Comparison of ENCODE assay signal across 10 mouse cellular contexts in genomic region chr3:93114481-93114880, GRCm38 (mm10). TPM values are rescaled to one million over a fixed set of nuclear protein-coding genes. Genes with fewer than 3 reads are reported as not detected.
DNase-seq lines count a peak whose midpoint lies in the region; ATAC-seq lines count a peak whose summit lies in the region.
"Had no signal": no experiment of that assay in that cellular context is flagged by ENCODE, and none has a peak within 500 bp of the region (broad histone marks: within the 10 kb centered on the region; RNA-seq: fewer than 3 reads in every experiment).

No protein-coding gene starts in this region.

- no peaks in the 10 kb centered on the region for H3K9me3 ChIP-seq in heart, embryonic 11.5 days (replicated peaks; ENCODE audit: control insufficient read depth, low read length)
- H3K9me3 ChIP-seq in hindbrain, embryonic 14.5 days (ENCODE audit: control insufficient read depth, low read length), result no peaks in the 10 kb centered on the region
- H3K9me3 ChIP-seq: megakaryocyte, embryonic 14.5 days had no signal

- H3K4me3 ChIP-seq in heart, embryonic 11.5 days (ENCODE audit: low read depth, low read length), result no peak overlapping the region
- H3K4me3 ChIP-seq in hindbrain, embryonic 14.5 days (replicated peaks; ENCODE audit: low read length), result no peak overlapping the region
- H3K4me3 ChIP-seq: megakaryocyte, embryonic 14.5 days had no signal

- peak; percentile 5 to 27 for DNase-seq in heart, postnatal 10 days
- peak; percentile 29 for DNase-seq in urinary bladder, postnatal 14 days (ENCODE audit: low spot score)
- DNase-seq in urinary bladder, postnatal 10 days (ENCODE audit: low spot score), result no peak
- peak; percentile 71 for DNase-seq in hindbrain, embryonic 14.5 days (ENCODE audit: low spot score)
- DNase-seq in urinary bladder, adult 18-20 months (ENCODE audit: low spot score in 2 of 2), result no peak
- no peak for DNase-seq in heart, adult 11 months

- WGBS in heart, embryonic 11.5 days (ENCODE audit: insufficient replicate concordance), result 4% methylated on average over 2 of the region's 2 CpGs
- 5% methylated on average over 2 of the region's 2 CpGs for WGBS in hindbrain, embryonic 14.5 days

- no peak overlapping the region for H3K9ac ChIP-seq in heart, embryonic 11.5 days (ENCODE audit: low read depth, low read length)
- H3K9ac ChIP-seq in hindbrain, embryonic 14.5 days, result no peak overlapping the region

- no peak overlapping the region for H3K4me2 ChIP-seq in heart, embryonic 11.5 days
- H3K4me2 ChIP-seq in hindbrain, embryonic 14.5 days (replicated peaks), result no peak overlapping the region

- no peaks in the 10 kb centered on the region for H3K4me1 ChIP-seq in heart, embryonic 11.5 days (ENCODE audit: control insufficient read depth, insufficient read depth, low read length)
- no peaks in the 10 kb centered on the region for H3K4me1 ChIP-seq in hindbrain, embryonic 14.5 days (replicated peaks; ENCODE audit: control insufficient read depth, insufficient read depth, low read length)
- H3K4me1 ChIP-seq: megakaryocyte, embryonic 14.5 days had no signal

- ATAC-seq in heart, embryonic 11.5 days (replicated peaks; ENCODE audit: insufficient number of reproducible peaks, low FRiP score, low TSS enrichment), result no peak
- ATAC-seq in hindbrain, embryonic 14.5 days (ENCODE audit: low FRiP score), result peak; percentile 40; the same call in 1 of the 2 replicates
- ATAC-seq in megakaryocyte, adult 5-6 weeks (ENCODE audit: poor library complexity, severe bottlenecking), result peak; percentile 40; the same call in 1 of the 2 replicates

- H3K27me3 ChIP-seq in heart, embryonic 11.5 days (ENCODE audit: control insufficient read depth, insufficient read depth, low read length), result no peaks in the 10 kb centered on the region
- no peaks in the 10 kb centered on the region for H3K27me3 ChIP-seq in hindbrain, embryonic 14.5 days (ENCODE audit: control insufficient read depth, insufficient read depth, low read length)
- H3K27me3 ChIP-seq: megakaryocyte, embryonic 14.5 days had no signal

- H3K27ac ChIP-seq in heart, embryonic 11.5 days (ENCODE audit: low read depth, low read length), result no peak overlapping the region
- no peak overlapping the region for H3K27ac ChIP-seq in hindbrain, embryonic 14.5 days

- H3K36me3 ChIP-seq in heart, embryonic 11.5 days (ENCODE audit: control insufficient read depth, insufficient read depth, low read length), result no peaks in the 10 kb centered on the region
- H3K36me3 ChIP-seq in hindbrain, embryonic 14.5 days (replicated peaks; ENCODE audit: control insufficient read depth, insufficient read depth), result no peaks in the 10 kb centered on the region

- intact Hi-C loops in heart, postnatal 10 days (cut with DNase I), result loop anchor here (5.0 kb wide), 1 partner anchor 378 kb away; no protein-coding TSS in a partner anchor

RNA-seq across cellular contexts. Expression of gene Crnn, which starts 30.1 kb away (rescaled TPM):
- total RNA-seq in heart, postnatal 10 days (2021), result not detected
- polyA plus RNA-seq in heart, embryonic 11.5 days (2014; fragmentation: Nextera tagmentation; extraction: Ambion mirVana), result not detected in 2 replicates
- polyA plus RNA-seq in hindbrain, embryonic 14.5 days (2014; fragmentation: Nextera tagmentation; extraction: Ambion mirVana), result not detected in 2 replicates
- not detected in 2 replicates for total RNA-seq in megakaryocyte, adult 5-6 weeks (2015)
- not detected in 2 replicates for total RNA-seq in megakaryocyte, adult 5-6 weeks (2017)
- total RNA-seq: heart, adult 18-20 months had no signal

RNA-seq across cellular contexts. Expression of gene Gm4858, which starts 45.9 kb away (rescaled TPM):
- not detected for total RNA-seq in heart, postnatal 10 days (2021)
- polyA plus RNA-seq in heart, embryonic 11.5 days (2014; fragmentation: Nextera tagmentation; extraction: Ambion mirVana), result not detected in 2 replicates
- polyA plus RNA-seq in hindbrain, embryonic 14.5 days (2014; fragmentation: Nextera tagmentation; extraction: Ambion mirVana), result not detected in 2 replicates
- not detected in 2 replicates for total RNA-seq in megakaryocyte, adult 5-6 weeks (2015)
- not detected in 2 replicates for total RNA-seq in megakaryocyte, adult 5-6 weeks (2017)
- total RNA-seq: heart, adult 18-20 months had no signal

Comparison
In these comparisons a context has a peak if more than half of its experiments do, and no peak if none do; other contexts are left out.
1. DNase-seq: peak in heart, postnatal 10 days (2 of 2), urinary bladder, postnatal 14 days (single experiment) and hindbrain, embryonic 14.5 days (single experiment); none in urinary bladder, postnatal 10 days (single experiment), urinary bladder, adult 18-20 months (0 of 2) and heart, adult 11 months (single experiment).